Mouse (Mus musculus): Measurements from ENCODE around the gene Ferd3l.

Gene Ferd3l

DNA sequence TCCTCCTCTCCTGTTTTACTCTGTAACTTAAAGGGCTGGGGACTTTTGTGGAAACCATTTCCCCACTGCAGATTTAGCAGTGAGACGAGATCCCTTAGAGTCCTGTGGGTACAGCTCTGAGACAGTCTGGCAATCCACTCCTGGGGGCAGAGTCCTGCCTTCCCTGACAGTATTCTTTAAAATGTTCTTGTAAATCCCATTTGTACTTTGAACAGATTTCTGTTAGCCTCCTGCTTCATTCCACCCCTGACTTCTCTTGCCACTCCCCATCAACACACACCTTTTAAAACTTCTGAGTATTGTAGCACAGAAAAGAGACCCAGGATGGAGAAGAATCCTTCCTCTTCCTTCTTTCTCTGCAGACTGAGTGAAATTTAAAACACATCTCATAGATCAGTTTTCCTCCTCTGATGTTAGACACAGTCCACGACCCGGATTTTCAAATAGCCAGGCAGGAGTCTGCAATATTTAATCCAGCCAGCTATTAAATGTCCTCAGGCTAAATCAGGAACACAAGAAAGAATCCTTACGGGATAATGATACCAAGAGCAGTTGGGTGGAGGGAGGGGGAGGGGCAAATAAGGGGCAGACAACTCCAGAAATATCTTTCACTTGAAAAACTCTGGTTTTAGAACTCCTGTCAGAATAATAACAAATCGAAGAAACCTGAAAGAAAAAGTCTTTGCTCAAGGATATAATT is 37.6 kb downstream of the Ferd3l start:
- no peak for DNase-seq (ENCODE audit: low read depth, low spot score)

GRCm38 (mm10) chr12:33966490-33967415 is 38.5 kb downstream of the Ferd3l start:
- DNase-seq (ENCODE audit: low read depth, low spot score): no peak

GRCm38 (mm10) chr12:33967514-33967913 is 39.3 kb downstream of the Ferd3l start:
- no peak for DNase-seq (ENCODE audit: low read depth, low spot score)

GRCm38 (mm10) chr12:33968041-33968897 is 40.0 kb downstream of the Ferd3l start:
- DNase-seq (ENCODE audit: low read depth, low spot score): no peak

DNA sequence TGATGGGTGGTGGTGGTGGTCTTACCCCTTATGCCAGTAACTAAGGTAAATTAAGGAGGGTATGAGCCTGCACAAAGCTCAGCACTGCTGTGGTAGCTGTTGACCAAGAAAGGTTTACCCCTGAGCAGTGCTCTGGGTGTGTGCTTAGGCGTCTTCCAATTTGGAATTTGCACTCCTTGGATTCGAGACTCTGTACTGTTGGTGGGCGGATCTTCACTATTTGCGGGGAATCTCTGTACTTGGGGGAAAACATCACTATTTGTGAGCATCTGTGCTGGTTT is 40.6 kb downstream of the Ferd3l start:
- no peak for DNase-seq (ENCODE audit: low read depth, low spot score)
